Mouse (Mus musculus): ENCODE data around the gene Clrn1. TPM values are rescaled to one million over a fixed set of nuclear protein-coding genes. Genes with fewer than 3 reads are reported as not detected.

Clrn1 gene
- polyA plus RNA-seq, 2 experiments: not detected

GRCm38 (mm10) chr3:58826266-58826665, 58.9 kb downstream of the Clrn1 start:
- H3K9ac ChIP-seq (replicated peaks): no peak overlapping the region
- no peaks in the 10 kb centered on the region for H3K27me3 ChIP-seq (ENCODE audit: control insufficient read depth, insufficient read depth, low read length)
- no peak overlapping the region for H3K27ac ChIP-seq
- no peak overlapping the region for H3K4me2 ChIP-seq (ENCODE audit: low read depth)
- no peak for TF ChIP-seq CTCF (IDR thresholded peaks at IDR 0.05; ENCODE audit: low read depth)
- TF ChIP-seq EP300 (IDR thresholded peaks at IDR 0.05; ENCODE audit: low read depth): no peak
- ATAC-seq (ENCODE audit: insufficient read depth) (no peak), DNase-seq (ENCODE audit: low read depth in 3 of 3, low spot score in 3 of 3) (no peak)
- no peaks in the 10 kb centered on the region for H3K9me3 ChIP-seq (ENCODE audit: control insufficient read depth, low read length)
- no peaks in the 10 kb centered on the region for H3K4me1 ChIP-seq (replicated peaks; ENCODE audit: control insufficient read depth in 2 of 2, insufficient read depth in 2 of 2, low read length in 1 of 2)
- no peaks in the 10 kb centered on the region for H3K36me3 ChIP-seq (replicated peaks; ENCODE audit: control insufficient read depth, insufficient read depth, low read depth)
- WGBS (ENCODE audit: insufficient replicate concordance): 51% methylated on average over 4 of the region's 4 CpGs
- no peak overlapping the region for H3K4me3 ChIP-seq (ENCODE audit: insufficient read depth in 1 of 2, low read depth in 2 of 2, low read length in 2 of 2)

- H3K9ac ChIP-seq (replicated peaks): no peak within 1 kb of the TSS
Observed at GRCm38 (mm10) chr3:58822211-58822610, 62.9 kb downstream of the Clrn1 start, which contains the start of gene Mindy4b-ps. Gene Mindy4b-ps, minus strand, starts transcription at chr3:58822311.

DNA sequence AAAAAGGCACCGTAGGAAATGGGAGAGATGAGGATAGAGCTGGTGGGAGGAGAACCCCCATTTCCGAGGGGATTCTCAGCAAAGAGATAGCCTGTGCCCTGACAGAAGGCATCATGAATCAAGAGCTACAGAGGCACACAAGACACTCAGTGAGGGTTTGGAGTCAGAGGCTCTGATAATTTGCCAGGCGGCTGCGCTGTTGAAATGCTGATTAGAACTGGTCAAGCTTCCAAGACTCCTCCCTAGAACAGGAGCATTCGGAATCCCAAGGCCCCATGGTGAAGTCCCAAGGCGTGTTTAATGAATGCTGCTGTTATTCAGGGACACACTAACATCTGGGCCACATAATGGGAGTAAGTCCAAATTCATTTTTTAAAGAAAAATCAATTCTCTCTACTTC, 67.8 kb downstream of the Clrn1 start:
- H3K4me3 ChIP-seq (ENCODE audit: insufficient read depth in 1 of 2, low read depth in 2 of 2, low read length in 2 of 2): no peak overlapping the region
- no peak overlapping the region for H3K27ac ChIP-seq
- no peak overlapping the region for H3K9ac ChIP-seq (replicated peaks)
- 37% methylated on average over 6 of the region's 6 CpGs for WGBS (ENCODE audit: insufficient replicate concordance)
- no peaks in the 10 kb centered on the region for H3K9me3 ChIP-seq (ENCODE audit: control insufficient read depth, low read length)
- DNase-seq (ENCODE audit: low read depth in 3 of 3, low spot score in 3 of 3) (no peak), ATAC-seq (ENCODE audit: insufficient read depth) (no peak)
- TF ChIP-seq CTCF (IDR thresholded peaks at IDR 0.05; ENCODE audit: low read depth) (no peak), EP300 (IDR thresholded peaks at IDR 0.05; ENCODE audit: low read depth) (no peak)
- H3K27me3 ChIP-seq (ENCODE audit: control insufficient read depth, insufficient read depth, low read length): no peaks in the 10 kb centered on the region
- no peaks in the 10 kb centered on the region for H3K4me1 ChIP-seq (replicated peaks; ENCODE audit: control insufficient read depth in 2 of 2, insufficient read depth in 2 of 2, low read length in 1 of 2)
- H3K4me2 ChIP-seq (ENCODE audit: low read depth): no peak overlapping the region
- H3K36me3 ChIP-seq (replicated peaks; ENCODE audit: control insufficient read depth, insufficient read depth, low read depth): no peaks in the 10 kb centered on the region

More at GRCm38 (mm10) chr3:58822211-58822610, 62.9 kb downstream of the Clrn1 start, which contains the start of gene Mindy4b-ps:
- ATAC-seq (ENCODE audit: insufficient read depth) (no peak), DNase-seq (ENCODE audit: low read depth in 3 of 3, low spot score in 3 of 3) (no peak)
- Histone ChIP-seq H3K4me3 (ENCODE audit: insufficient read depth in 1 of 2, low read depth in 2 of 2, low read length in 2 of 2) (no peak within 1 kb of the TSS), H3K27me3 (ENCODE audit: control insufficient read depth, insufficient read depth, low read length) (no peaks in the 10 kb centered on the region), H3K27ac (no peak within 1 kb of the TSS), H3K4me2 (ENCODE audit: low read depth) (no peak within 1 kb of the TSS), H3K9me3 (ENCODE audit: control insufficient read depth, low read length) (no peaks in the 10 kb centered on the region), H3K4me1 (replicated peaks; ENCODE audit: control insufficient read depth in 2 of 2, insufficient read depth in 2 of 2, low read length in 1 of 2) (no peaks in the 10 kb centered on the region), H3K36me3 (replicated peaks; ENCODE audit: control insufficient read depth, insufficient read depth, low read depth) (no peaks in the 10 kb centered on the region)
- TF ChIP-seq EP300 (IDR thresholded peaks at IDR 0.05; ENCODE audit: low read depth) (no peak), CTCF (IDR thresholded peaks at IDR 0.05; ENCODE audit: low read depth) (no peak)
- 47% methylated on average over 4 of the region's 4 CpGs for WGBS (ENCODE audit: insufficient replicate concordance)

- Histone ChIP-seq H3K4me3 (ENCODE audit: insufficient read depth in 1 of 2, low read depth in 2 of 2, low read length in 2 of 2) (no peak overlapping the region), H3K27ac (no peak overlapping the region), H3K9ac (replicated peaks) (no peak overlapping the region), H3K4me2 (ENCODE audit: low read depth) (no peak overlapping the region), H3K9me3 (ENCODE audit: control insufficient read depth, low read length) (no peaks in the 10 kb centered on the region), H3K36me3 (replicated peaks; ENCODE audit: control insufficient read depth, insufficient read depth, low read depth) (no peaks in the 10 kb centered on the region), H3K27me3 (ENCODE audit: control insufficient read depth, insufficient read depth, low read length) (no peaks in the 10 kb centered on the region), H3K4me1 (replicated peaks; ENCODE audit: control insufficient read depth in 2 of 2, insufficient read depth in 2 of 2, low read length in 1 of 2) (no peaks in the 10 kb centered on the region)
- ATAC-seq (ENCODE audit: insufficient read depth): no peak
- WGBS (ENCODE audit: insufficient replicate concordance): 68% methylated on average over 3 of the region's 3 CpGs
- TF ChIP-seq EP300 (IDR thresholded peaks at IDR 0.05; ENCODE audit: low read depth) (no peak), CTCF (IDR thresholded peaks at IDR 0.05; ENCODE audit: low read depth) (no peak)
- DNase-seq (ENCODE audit: low read depth in 3 of 3, low spot score in 3 of 3): no peak
Observed at GRCm38 (mm10) chr3:58814191-58814590, 70.9 kb downstream of the Clrn1 start.

DNA sequence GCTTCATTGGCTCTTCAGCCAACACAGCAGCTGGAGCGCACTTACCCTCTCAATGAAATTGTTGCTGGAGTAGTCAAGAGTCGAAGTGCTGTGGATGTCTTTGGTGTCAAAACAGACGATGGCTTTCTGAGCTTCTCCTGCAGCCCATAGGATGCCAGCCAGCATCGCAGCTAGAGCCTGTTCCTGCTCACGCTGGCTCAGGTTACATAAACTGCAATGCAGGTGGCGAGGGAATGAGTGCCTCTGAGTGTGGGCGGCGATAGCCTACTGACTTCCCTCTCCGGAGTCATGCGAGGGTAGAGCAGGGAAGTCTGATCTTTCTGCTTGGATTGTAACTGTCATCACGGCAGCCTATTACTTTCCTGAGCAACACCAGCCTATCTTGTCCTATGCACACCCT, 74.8 kb downstream of the Clrn1 start:
- Histone ChIP-seq H3K9me3 (ENCODE audit: control insufficient read depth, low read length) (no peaks in the 10 kb centered on the region), H3K36me3 (replicated peaks; ENCODE audit: control insufficient read depth, insufficient read depth, low read depth) (no peaks in the 10 kb centered on the region), H3K4me1 (replicated peaks; ENCODE audit: control insufficient read depth in 2 of 2, insufficient read depth in 2 of 2, low read length in 1 of 2) (no peaks in the 10 kb centered on the region), H3K4me2 (ENCODE audit: low read depth) (no peak overlapping the region), H3K4me3 (ENCODE audit: insufficient read depth in 1 of 2, low read depth in 2 of 2, low read length in 2 of 2) (no peak overlapping the region), H3K9ac (replicated peaks) (no peak overlapping the region), H3K27ac (no peak overlapping the region), H3K27me3 (ENCODE audit: control insufficient read depth, insufficient read depth, low read length) (no peaks in the 10 kb centered on the region)
- no peak for ATAC-seq (ENCODE audit: insufficient read depth)
- WGBS (ENCODE audit: insufficient replicate concordance): 50% methylated on average over 11 of the region's 11 CpGs
- TF ChIP-seq EP300 (IDR thresholded peaks at IDR 0.05; ENCODE audit: low read depth) (no peak), CTCF (IDR thresholded peaks at IDR 0.05; ENCODE audit: low read depth) (no peak)
- DNase-seq (ENCODE audit: low read depth in 3 of 3, low spot score in 3 of 3): no peak

All from liver, embryonic 14.5 days (tissue).